Mouse (Mus musculus) neural tube, embryonic 12.5 days (tissue): ENCODE data around the gene Atg2b. TPM values are rescaled to one million over a fixed set of nuclear protein-coding genes. Genes with fewer than 3 reads are reported as not detected.

ENCODE experiments used
- ATAC-seq: fragments of 200-750 bp; cut with Nextera tagmentation; 2 replicates; pipeline ENCODE4 v1.8.0; 2017; ENCODE audit warnings: low read depth, mild to moderate bottlenecking, moderate TSS enrichment, moderate library complexity; ENCODE audit not compliant: low FRiP score
- H3K27ac ChIP-seq: fragments of 300-500 bp; sonication (generic); 2 replicates; pipeline ENCODE4 v1.5.1; 2016
- H3K27me3 ChIP-seq: fragments of 300-500 bp; sonication (generic); replicated peaks from 2 replicates; pipeline ENCODE4 v1.6.1; 2016; ENCODE audit warnings: mild to moderate bottlenecking
- H3K36me3 ChIP-seq: fragments of 300-500 bp; sonication (generic); 2 replicates; pipeline ENCODE4 v1.6.1; 2016; ENCODE audit warnings: mild to moderate bottlenecking
- H3K4me1 ChIP-seq: fragments of 300-500 bp; sonication (generic); 2 replicates; pipeline ENCODE4 v1.6.1; 2016
- H3K4me2 ChIP-seq: fragments of 300-500 bp; sonication (generic); replicated peaks from 2 replicates; pipeline ENCODE4 v1.6.1; 2016; ENCODE audit warnings: mild to moderate bottlenecking
- H3K4me3 ChIP-seq: fragments of 300-500 bp; sonication (generic); 2 replicates; pipeline ENCODE4 v1.5.1; 2016
- H3K9ac ChIP-seq: fragments of 300-500 bp; sonication (generic); 2 replicates; pipeline ENCODE4 v1.6.1; 2016; ENCODE audit warnings: mild to moderate bottlenecking
- H3K9me3 ChIP-seq: fragments of 300-500 bp; sonication (generic); 2 replicates; pipeline ENCODE4 v1.6.1; 2016; ENCODE audit warnings: mild to moderate bottlenecking
- WGBS: fragments of 180-500 bp; shearing (Covaris S2); methylation state at CpG from one replicate; pipeline ENCODE4 v1.1.7; 2016; 5-methylcytosine and 5-hydroxymethylcytosine counted together
- polyA plus RNA-seq: library from polyadenylated mRNA; unstranded; fragments of >200 nt; fragmentation: Nextera tagmentation; extraction: Ambion mirVana; gene quantifications from 2 replicates; pipeline ENCODE4 v1.2.1, GENCODE M21; 2016

Gene Atg2b
- polyA plus RNA-seq, 1 experiment from 2014 or later, result 18.1 TPM

DNA sequence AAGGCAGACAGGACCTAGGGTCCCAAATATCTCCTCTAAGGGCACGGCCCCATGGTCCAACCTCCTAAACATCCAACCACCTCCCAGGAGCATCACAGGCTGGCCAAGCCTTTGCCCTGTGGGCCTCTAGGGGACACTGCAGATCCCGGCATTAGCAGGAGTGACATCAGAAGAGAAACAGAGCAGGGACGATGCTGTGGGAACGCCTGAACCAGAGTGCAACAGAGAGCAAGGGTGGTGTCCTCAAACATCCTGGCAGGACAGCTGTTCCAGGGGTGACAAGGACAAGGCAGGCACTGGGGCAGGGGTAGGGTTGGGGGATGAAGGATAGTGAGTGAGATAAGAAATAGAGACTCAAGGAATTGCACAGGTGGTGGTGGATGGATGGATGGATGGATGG lies 78.1 kb downstream of the Atg2b start:
- WGBS, result 83% methylated on average over 4 of the region's 4 CpGs
- Histone ChIP-seq H3K9me3 (no peaks in the 10 kb centered on the region), H3K4me3 (no peak overlapping the region), H3K4me2 (no peak overlapping the region), H3K36me3 (no peaks in the 10 kb centered on the region; the same call in 1 of the 2 replicates), H3K27me3 (no peaks in the 10 kb centered on the region), H3K9ac (no peak overlapping the region), H3K4me1 (no peaks in the 10 kb centered on the region), H3K27ac (no peak overlapping the region)
- no peak for ATAC-seq

DNA sequence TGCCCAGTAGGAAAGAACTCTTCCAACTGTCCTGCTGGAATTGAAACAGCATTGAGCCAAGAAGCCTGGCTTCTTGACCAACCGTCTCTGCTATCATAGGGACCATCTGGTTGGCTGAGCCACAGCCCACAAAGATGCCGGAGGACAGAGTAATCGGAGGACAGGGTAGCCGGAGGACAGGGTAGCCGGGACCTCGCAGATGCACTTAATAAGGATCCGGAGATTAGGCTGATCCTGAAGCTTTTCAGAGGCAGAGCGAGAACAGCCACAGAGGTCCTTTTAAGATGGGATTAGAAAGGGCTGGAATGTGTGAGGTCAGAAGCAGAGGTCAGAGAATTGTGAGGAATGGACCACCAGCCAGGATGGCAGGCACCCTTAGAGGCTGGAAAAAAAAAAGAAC lies 79.8 kb downstream of the Atg2b start:
- H3K4me3 ChIP-seq, result no peak overlapping the region
- WGBS, result 44% methylated on average over 8 of the region's 8 CpGs
- H3K36me3 ChIP-seq, result no peaks in the 10 kb centered on the region; the same call in 1 of the 2 replicates
- H3K4me1 ChIP-seq, result peaks cover 5% of the 10 kb centered on the region; the same call in 1 of the 2 replicates
- no peak overlapping the region for H3K27ac ChIP-seq
- H3K27me3 ChIP-seq, result no peaks in the 10 kb centered on the region
- H3K9me3 ChIP-seq, result no peaks in the 10 kb centered on the region
- no peak overlapping the region for H3K9ac ChIP-seq
- ATAC-seq, result no peak
- H3K4me2 ChIP-seq, result no peak overlapping the region

DNA sequence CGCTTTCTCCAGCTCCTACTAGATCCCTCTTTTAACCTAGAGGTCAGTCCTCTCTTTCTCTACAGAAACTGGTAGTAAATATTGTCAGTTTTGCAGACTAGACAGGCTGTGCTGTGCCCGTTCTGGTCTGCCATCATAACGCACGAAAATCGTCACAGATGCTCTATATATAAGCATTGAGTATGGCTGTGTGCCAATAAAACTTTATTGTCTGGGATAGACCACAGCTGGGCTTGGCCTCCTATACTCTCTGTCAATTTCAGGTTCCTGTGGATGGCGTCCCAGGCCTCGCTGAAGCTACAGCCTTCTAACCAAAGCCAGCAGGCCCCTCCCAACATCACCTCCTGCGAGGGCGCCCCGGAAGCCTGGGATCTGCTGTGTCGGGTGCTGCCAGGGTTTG lies 81.1 kb downstream of the Atg2b start:
- 89% methylated on average over 11 of the region's 11 CpGs for WGBS

DNA sequence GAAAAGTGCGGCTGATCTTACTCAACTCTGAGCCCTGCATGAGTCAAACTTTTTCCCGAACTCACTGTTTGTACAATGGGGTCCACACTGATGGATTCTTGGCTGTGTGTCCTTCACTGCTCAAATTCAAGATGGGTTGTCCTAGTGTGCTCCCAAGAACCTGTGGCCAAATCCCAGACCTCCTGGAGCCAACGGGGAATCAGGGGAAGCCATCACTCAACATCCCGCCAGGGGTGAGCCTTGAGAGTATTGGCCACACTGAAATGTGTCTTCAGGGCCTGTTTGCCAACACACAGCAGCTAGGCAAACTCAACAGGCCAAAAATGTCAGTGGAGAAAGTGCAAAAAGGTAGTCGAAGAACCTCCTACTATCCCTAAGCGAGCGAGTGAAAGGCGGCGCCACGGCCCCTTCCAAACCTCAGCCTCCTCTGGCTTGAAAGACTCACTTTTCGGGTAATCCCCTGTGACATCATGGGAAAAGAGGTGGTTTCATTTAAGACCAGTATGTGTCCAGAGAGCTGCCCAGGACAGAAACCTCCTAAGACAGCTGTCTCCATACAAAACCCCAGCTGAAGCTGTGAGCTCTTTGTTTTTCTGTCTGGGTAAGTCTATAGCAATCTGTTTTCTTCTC lies 82.3 kb downstream of the Atg2b start, which contains the start of gene Bdkrb1:
Bdkrb1 (plus strand) TSS at position 505 of the 630 bp plus-strand sequence.
- Histone ChIP-seq H3K9me3 (no peaks in the 10 kb centered on the region), H3K36me3 (no peaks in the 10 kb centered on the region), H3K27me3 (no peaks in the 10 kb centered on the region), H3K4me3 (no peak within 1 kb of the TSS), H3K4me2 (no peak within 1 kb of the TSS), H3K27ac (no peak within 1 kb of the TSS), H3K4me1 (peaks cover 17% of the 10 kb centered on the region; the same call in 1 of the 2 replicates), H3K9ac (no peak within 1 kb of the TSS)
- 91% methylated on average over 11 of the region's 11 CpGs for WGBS
- no peak for ATAC-seq

More for the DNA sequence above, 81.1 kb downstream of the Atg2b start:
- Histone ChIP-seq H3K27ac (no peak overlapping the region), H3K4me1 (peaks cover 15% of the 10 kb centered on the region; the same call in 1 of the 2 replicates), H3K36me3 (no peaks in the 10 kb centered on the region; the same call in 1 of the 2 replicates), H3K4me2 (no peak overlapping the region), H3K27me3 (no peaks in the 10 kb centered on the region), H3K9ac (no peak overlapping the region), H3K9me3 (no peaks in the 10 kb centered on the region), H3K4me3 (no peak overlapping the region)
- no peak for ATAC-seq

- H3K27me3 ChIP-seq, result no peaks in the 10 kb centered on the region
- no peak overlapping the region for H3K27ac ChIP-seq
These were observed 83.4 kb downstream of the Atg2b start for GRCm38 (mm10) chr12:105601586-105601985.

DNA sequence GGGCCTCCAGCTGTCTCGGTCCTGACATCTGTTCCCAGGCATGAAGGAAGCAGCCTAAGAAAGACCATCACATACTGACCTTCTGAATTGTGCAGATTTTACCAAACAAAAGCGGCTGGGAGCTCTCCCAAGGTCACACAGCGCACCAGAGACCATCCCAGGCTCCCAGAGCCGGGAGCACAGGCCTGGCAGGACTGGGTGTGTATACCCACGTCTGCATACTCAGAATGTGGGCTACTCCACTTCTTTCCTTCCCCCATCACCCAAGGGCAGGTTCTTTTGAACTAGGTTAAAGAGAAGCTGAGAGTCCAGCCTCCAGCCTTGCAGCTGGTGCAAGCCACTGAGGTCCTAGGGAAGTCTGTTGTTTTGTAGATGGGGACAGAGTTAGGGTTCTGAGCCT lies 85.9 kb downstream of the Atg2b start:
- 52% methylated on average over 5 of the region's 5 CpGs for WGBS
- no peaks in the 10 kb centered on the region for H3K9me3 ChIP-seq
- no peak overlapping the region for H3K4me3 ChIP-seq
- no peak overlapping the region for H3K27ac ChIP-seq
- peaks cover 17% of the 10 kb centered on the region; the same call in 1 of the 2 replicates for H3K4me1 ChIP-seq
- H3K4me2 ChIP-seq, result no peak overlapping the region
- no peaks in the 10 kb centered on the region for H3K36me3 ChIP-seq
- ATAC-seq, result no peak
- H3K27me3 ChIP-seq, result no peaks in the 10 kb centered on the region
- H3K9ac ChIP-seq, result no peak overlapping the region

More at GRCm38 (mm10) chr12:105601586-105601985, 83.4 kb downstream of the Atg2b start:
- WGBS, result 70% methylated on average over 6 of the region's 6 CpGs
- ATAC-seq, result no peak
- H3K9ac ChIP-seq, result no peak overlapping the region
- H3K4me2 ChIP-seq, result no peak overlapping the region
- no peaks in the 10 kb centered on the region for H3K36me3 ChIP-seq
- peaks cover 17% of the 10 kb centered on the region; the same call in 1 of the 2 replicates for H3K4me1 ChIP-seq
- H3K4me3 ChIP-seq, result no peak overlapping the region
- no peaks in the 10 kb centered on the region for H3K9me3 ChIP-seq

GRCm38 (mm10) chr12:105598503-105598902 lies 86.5 kb downstream of the Atg2b start:
- no peaks in the 10 kb centered on the region for H3K9me3 ChIP-seq
- H3K4me3 ChIP-seq, result no peak overlapping the region
- WGBS, result 86% methylated on average over 10 of the region's 10 CpGs
- no peaks in the 10 kb centered on the region for H3K27me3 ChIP-seq
- no peak overlapping the region for H3K9ac ChIP-seq
- no peak for ATAC-seq
- no peaks in the 10 kb centered on the region for H3K36me3 ChIP-seq
- H3K27ac ChIP-seq, result no peak overlapping the region
- no peak overlapping the region for H3K4me2 ChIP-seq
- peaks cover 17% of the 10 kb centered on the region; the same call in 1 of the 2 replicates for H3K4me1 ChIP-seq

GRCm38 (mm10) chr12:105597135-105597534 lies 87.9 kb downstream of the Atg2b start:
- Histone ChIP-seq H3K9ac (no peak overlapping the region), H3K4me3 (no peak overlapping the region), H3K9me3 (no peaks in the 10 kb centered on the region), H3K4me1 (peaks cover 17% of the 10 kb centered on the region; the same call in 1 of the 2 replicates), H3K27me3 (no peaks in the 10 kb centered on the region), H3K36me3 (no peaks in the 10 kb centered on the region), H3K4me2 (no peak overlapping the region), H3K27ac (no peak overlapping the region)
- 87% methylated on average over 8 of the region's 8 CpGs for WGBS
- no peak for ATAC-seq

DNA sequence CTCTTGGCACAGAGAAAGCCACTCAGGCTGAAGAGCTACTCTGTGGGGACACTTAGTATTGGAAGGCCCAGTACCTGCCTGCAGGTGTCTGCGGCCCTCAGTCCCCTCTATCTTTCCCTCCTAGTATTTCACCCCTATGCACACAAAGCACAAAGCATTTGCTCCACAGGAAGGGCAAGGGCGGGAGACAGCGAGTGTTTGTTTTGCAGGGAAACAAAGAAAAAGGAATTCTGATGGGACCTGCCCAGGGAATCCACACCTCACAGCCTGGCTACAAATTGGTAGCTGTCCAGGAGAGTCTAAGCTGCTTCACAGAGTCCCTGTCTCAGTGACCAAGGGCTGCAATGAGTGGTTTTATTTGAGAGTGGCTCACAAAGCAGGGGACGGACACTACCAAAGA lies 91.5 kb downstream of the Atg2b start:
- WGBS, result 63% methylated on average over 4 of the region's 4 CpGs
- no peak overlapping the region for H3K4me2 ChIP-seq
- H3K9ac ChIP-seq, result no peak overlapping the region
- no peak overlapping the region for H3K4me3 ChIP-seq
- no peak overlapping the region for H3K27ac ChIP-seq
- no peaks in the 10 kb centered on the region for H3K36me3 ChIP-seq
- no peaks in the 10 kb centered on the region for H3K27me3 ChIP-seq
- ATAC-seq, result no peak
- H3K4me1 ChIP-seq, result no peaks in the 10 kb centered on the region
- H3K9me3 ChIP-seq, result no peaks in the 10 kb centered on the region

DNA sequence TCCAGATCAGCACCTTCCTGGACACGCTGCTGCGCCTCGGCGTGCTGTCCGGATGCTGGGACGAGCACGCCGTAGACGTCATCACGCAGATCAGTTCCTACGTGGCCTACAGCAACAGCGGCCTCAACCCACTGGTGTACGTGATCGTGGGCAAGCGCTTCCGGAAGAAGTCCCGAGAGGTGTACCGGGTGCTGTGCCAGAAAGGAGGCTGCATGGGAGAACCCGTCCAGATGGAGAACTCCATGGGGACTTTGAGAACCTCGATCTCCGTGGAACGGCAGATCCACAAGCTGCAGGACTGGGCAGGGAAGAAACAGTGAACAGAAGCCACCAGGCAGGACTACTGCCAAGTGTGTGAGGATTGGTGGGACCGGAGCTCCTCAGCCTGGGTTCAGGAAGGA lies 92.7 kb downstream of the Atg2b start:
- ATAC-seq, result no peak
- Histone ChIP-seq H3K27me3 (no peaks in the 10 kb centered on the region), H3K9me3 (no peaks in the 10 kb centered on the region), H3K9ac (no peak overlapping the region), H3K36me3 (no peaks in the 10 kb centered on the region), H3K4me2 (no peak overlapping the region), H3K27ac (no peak overlapping the region), H3K4me1 (no peaks in the 10 kb centered on the region), H3K4me3 (no peak overlapping the region)
- 97% methylated on average over 23 of the region's 23 CpGs for WGBS

DNA sequence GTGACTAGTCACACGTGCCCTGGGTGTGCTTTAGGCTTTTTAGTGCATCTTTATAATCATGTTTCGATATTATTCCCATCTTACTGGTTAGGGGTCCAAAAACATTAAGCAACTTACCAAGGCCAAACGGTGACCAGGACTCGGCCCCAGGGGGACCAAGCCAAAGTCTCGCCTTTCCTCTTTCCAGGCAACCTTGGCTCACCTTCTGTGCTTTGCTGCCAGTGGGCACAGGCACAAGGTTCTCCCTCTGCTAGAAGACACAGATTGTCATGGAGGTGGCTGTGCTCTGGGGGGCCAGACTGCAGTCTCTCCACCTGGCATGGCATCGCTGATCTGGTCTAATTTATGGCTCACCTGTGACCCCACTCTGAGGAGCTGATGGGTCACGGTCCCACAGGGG lies 94.2 kb downstream of the Atg2b start:
- Histone ChIP-seq H3K9ac (no peak overlapping the region), H3K36me3 (no peaks in the 10 kb centered on the region), H3K9me3 (no peaks in the 10 kb centered on the region), H3K27me3 (no peaks in the 10 kb centered on the region), H3K27ac (no peak overlapping the region), H3K4me1 (no peaks in the 10 kb centered on the region), H3K4me2 (no peak overlapping the region), H3K4me3 (no peak overlapping the region)
- no peak for ATAC-seq
- 81% methylated on average over 7 of the region's 7 CpGs for WGBS

GRCm38 (mm10) chr12:105587526-105587925 lies 97.5 kb downstream of the Atg2b start:
- Histone ChIP-seq H3K27ac (no peak overlapping the region), H3K9ac (no peak overlapping the region), H3K9me3 (no peaks in the 10 kb centered on the region), H3K27me3 (no peaks in the 10 kb centered on the region), H3K4me1 (peaks cover 11% of the 10 kb centered on the region; the same call in 1 of the 2 replicates), H3K4me2 (no peak overlapping the region), H3K4me3 (no peak overlapping the region), H3K36me3 (no peaks in the 10 kb centered on the region)
- no peak for ATAC-seq
- 85% methylated on average over 8 of the region's 8 CpGs for WGBS

GRCm38 (mm10) chr12:105584851-105585250 lies 100.2 kb downstream of the Atg2b start:
- Histone ChIP-seq H3K4me2 (no peak overlapping the region), H3K9ac (no peak overlapping the region), H3K4me3 (no peak overlapping the region), H3K9me3 (no peaks in the 10 kb centered on the region), H3K27me3 (no peaks in the 10 kb centered on the region), H3K27ac (no peak overlapping the region), H3K36me3 (no peaks in the 10 kb centered on the region), H3K4me1 (peaks cover 11% of the 10 kb centered on the region; the same call in 1 of the 2 replicates)
- 18% methylated on average over 12 of the region's 12 CpGs for WGBS
- ATAC-seq, result peak; percentile 58; the same call in 1 of the 2 replicates
